Mouse (Mus musculus): ENCODE measurements at regions not wholly inside any gene's neighbourhood (a gene's known extent, or its start where the extent isn't known, plus 50 kb on each side); places are given as distances from the start of the nearest gene placed in this dataset.

- DNase-seq: peak; percentile 10 to 26
These were observed 63.7 kb upstream of the Gm773 start for GRCm38 (mm10) chrX:56276348-56276747.

DNA sequence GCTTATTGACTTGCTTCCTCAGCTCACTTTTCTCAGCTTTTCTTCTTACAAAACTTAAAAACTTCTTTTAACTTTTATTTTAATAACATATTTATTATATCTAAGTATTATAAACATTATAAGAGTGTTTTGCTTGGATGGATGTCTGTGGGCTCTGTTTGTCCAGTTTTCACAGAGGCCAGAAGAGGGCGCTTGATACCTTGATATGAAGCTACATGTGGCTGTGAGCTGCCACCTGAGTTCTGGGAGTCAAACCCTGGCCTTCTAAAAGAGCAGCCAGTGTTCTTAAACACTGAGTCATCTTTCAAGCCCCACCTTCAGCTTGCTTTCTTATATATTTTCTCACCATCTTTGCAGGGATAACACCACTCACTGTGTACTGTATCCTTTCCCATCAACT, 61.5 kb upstream of the Gm773 start:
- peak; percentile 35 to 36 for DNase-seq

GRCm38 (mm10) chrX:56269706-56270105, 57.0 kb upstream of the Gm773 start:
- no peak for DNase-seq
